Mouse (Mus musculus) kidney, postnatal 25 days (tissue): Measurements from ENCODE around the gene Grk3.

Experiments
- DNase-seq, 2 experiments: peaks; one replicate each; pipeline ENCODE4 v3.0.0; 2021; ENCODE audit warnings: mixed read lengths in 2 of 2

The Grk3 gene

GRCm38 (mm10) chr5:112932878-112933567, 82.6 kb downstream of the Grk3 start:
- DNase-seq, result no peak

- DNase-seq, result no peak
These were observed 83.7 kb downstream of the Grk3 start for GRCm38 (mm10) chr5:112931901-112932300.

- no peak for DNase-seq
These were observed 87.2 kb downstream of the Grk3 start for GRCm38 (mm10) chr5:112928201-112928881.

GRCm38 (mm10) chr5:112925422-112925821, 90.2 kb downstream of the Grk3 start:
- no peak for DNase-seq

GRCm38 (mm10) chr5:112924806-112925205, 90.8 kb downstream of the Grk3 start:
- peak; percentile 28 to 58 for DNase-seq

- DNase-seq, result no peak
These were observed 91.8 kb downstream of the Grk3 start for GRCm38 (mm10) chr5:112923841-112924240.

GRCm38 (mm10) chr5:112921914-112922313, 93.7 kb downstream of the Grk3 start:
- DNase-seq, result peak; percentile 72 to 76

GRCm38 (mm10) chr5:112910381-112910780, 105.2 kb downstream of the Grk3 start:
- no peak for DNase-seq

GRCm38 (mm10) chr5:112908169-112908614, 107.4 kb downstream of the Grk3 start:
- peak; percentile 41 to 79 for DNase-seq

- no peak for DNase-seq
These were observed 108.1 kb downstream of the Grk3 start for GRCm38 (mm10) chr5:112907504-112907903.

- DNase-seq, result no peak
These were observed 119.6 kb downstream of the Grk3 start, which contains the start of gene Myo18b for GRCm38 (mm10) chr5:112895674-112896654. Gene Myo18b, minus strand, starts transcription at chr5:112896362.

- DNase-seq, result peak in 1 of 2 experiments; percentile 8
These were observed 122.0 kb downstream of the Grk3 start for GRCm38 (mm10) chr5:112893462-112894060.

GRCm38 (mm10) chr5:112892411-112892810, 123.2 kb downstream of the Grk3 start:
- peak in 1 of 2 experiments; percentile 10 for DNase-seq

- no peak for DNase-seq
These were observed 126.9 kb downstream of the Grk3 start for GRCm38 (mm10) chr5:112888651-112889050.

GRCm38 (mm10) chr5:112886687-112887491, 128.7 kb downstream of the Grk3 start:
- DNase-seq, result peak; percentile 61 to 81

GRCm38 (mm10) chr5:112877391-112878115, 138.0 kb downstream of the Grk3 start:
- no peak for DNase-seq

- peak; percentile 31 to 65 for DNase-seq
These were observed 138.7 kb downstream of the Grk3 start for GRCm38 (mm10) chr5:112876846-112877390.

- DNase-seq, result no peak
These were observed 142.6 kb downstream of the Grk3 start for GRCm38 (mm10) chr5:112872999-112873398.

- DNase-seq, result peak; percentile 66 to 86
These were observed 144.9 kb downstream of the Grk3 start for GRCm38 (mm10) chr5:112870729-112871128.

GRCm38 (mm10) chr5:112868620-112869019, 147.0 kb downstream of the Grk3 start:
- DNase-seq, result no peak
